Mouse (Mus musculus): Measurements from ENCODE around the gene Hmgb1.
"Not testable (repeated sequence)": the region's sequence is repeated elsewhere in the genome, so short reads cannot be mapped to it uniquely, and the experiment has no call there.

Hmgb1 gene

GRCm38 (mm10) chr5:149147386-149148000 is 36.8 kb downstream of the Hmgb1 start:
- DNase-seq (ENCODE audit: low spot score in 2 of 2) = no peak

DNA sequence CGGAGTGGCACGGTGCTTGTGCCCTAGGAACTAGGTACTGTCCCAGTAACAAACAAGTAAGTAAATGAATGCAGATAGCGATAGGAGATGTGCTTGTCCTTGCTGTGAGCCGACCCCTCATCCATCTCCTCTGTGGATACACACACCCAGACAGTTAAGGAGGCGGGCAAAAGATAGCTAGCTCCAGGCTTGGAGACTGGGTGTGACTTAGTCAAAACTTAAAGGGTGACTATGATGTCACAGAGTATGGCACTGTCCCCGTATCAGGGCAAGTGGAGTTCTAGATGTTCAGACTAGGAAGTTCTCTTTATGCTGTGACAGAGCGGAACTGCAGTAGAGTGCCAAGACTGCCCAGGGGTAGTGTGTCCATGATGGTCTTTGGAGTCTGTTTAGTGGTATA is 37.6 kb downstream of the Hmgb1 start:
- DNase-seq (ENCODE audit: low spot score in 2 of 2) = no peak

- peak in 1 of 2 experiments; percentile 35 for DNase-seq (ENCODE audit: low spot score in 2 of 2)
These were observed 40.4 kb downstream of the Hmgb1 start for GRCm38 (mm10) chr5:149143766-149144375.

DNA sequence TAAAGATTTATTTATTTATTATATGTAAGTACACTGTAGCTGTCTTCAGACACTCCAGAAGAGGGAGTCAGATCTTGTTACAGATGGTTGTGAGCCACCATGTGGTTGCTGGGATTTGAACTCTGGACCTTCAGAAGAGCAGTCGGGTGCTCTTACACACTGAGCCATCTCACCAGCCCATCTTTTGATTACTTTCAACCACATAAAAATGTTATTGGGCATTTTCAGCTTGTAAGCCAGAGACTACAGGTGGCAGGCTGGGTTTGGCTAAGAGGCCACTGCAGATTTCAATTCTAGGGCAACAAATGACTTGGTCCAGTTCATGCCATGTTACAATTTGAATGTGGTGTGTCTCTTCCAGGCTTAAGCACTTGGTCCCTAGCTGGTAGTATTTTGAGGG is 43.1 kb downstream of the Hmgb1 start:
- not testable (repeated sequence) for DNase-seq (ENCODE audit: low spot score in 2 of 2)

DNA sequence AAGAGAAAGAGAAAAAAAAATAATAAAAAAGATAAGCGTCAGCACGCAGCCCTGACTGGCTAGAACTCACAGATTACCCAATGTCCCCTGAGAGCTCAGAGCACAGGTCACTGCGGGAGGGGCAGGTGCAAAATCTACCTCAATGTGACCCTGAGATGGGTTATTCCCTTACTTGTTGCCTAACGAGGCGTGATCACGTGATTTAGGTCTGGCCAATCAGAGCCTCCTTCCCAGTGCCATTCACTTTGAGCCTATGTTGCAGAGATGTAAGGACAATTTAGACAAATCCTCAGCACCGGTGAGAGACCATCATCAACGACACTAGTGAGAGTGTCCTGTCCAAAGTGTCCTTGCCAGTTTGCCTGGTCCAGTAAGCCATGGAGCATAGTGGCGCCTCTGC is 44.0 kb downstream of the Hmgb1 start:
- DNase-seq (ENCODE audit: low spot score in 2 of 2) = no peak

DNA sequence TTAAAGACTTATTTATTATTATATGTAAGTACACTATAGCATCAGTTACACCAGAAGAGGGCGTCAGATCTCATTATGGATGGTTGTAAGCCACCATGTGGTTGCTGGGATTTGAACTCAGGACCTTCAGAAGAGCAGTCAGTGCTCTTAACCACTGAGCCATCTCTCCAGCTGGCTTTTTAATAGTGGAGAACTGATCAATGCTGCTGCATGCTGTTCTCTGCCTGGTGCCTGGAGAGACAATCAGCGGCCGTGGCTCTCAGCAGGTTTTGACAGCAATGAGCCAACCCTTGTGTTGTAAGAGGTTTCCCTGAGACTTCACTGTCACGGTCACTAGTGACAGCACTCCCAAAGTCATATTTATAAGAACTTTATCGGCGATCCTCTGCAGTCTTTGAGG is 46.2 kb downstream of the Hmgb1 start:
- not testable (repeated sequence) for DNase-seq (ENCODE audit: low spot score in 2 of 2)

DNA sequence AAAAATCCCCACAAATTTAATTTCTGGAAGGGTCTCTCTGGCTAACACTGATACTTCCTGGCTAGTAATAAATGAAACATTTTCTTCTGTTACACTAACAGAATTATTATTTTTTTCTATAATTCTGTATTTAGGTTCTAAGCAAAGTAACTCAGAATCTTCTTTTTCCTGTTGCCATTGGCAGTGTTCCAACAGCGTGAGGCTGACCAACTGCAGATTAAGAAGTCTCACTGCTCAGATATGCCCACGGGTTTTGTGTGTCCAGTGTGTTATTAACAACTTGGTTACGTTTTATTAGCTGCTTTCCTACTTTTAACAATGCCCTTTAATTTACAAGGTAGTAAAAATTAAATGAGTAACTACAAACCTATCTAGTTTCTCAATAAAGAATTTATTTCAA is 46.8 kb downstream of the Hmgb1 start:
- no peak for DNase-seq (ENCODE audit: low spot score in 2 of 2)

DNA sequence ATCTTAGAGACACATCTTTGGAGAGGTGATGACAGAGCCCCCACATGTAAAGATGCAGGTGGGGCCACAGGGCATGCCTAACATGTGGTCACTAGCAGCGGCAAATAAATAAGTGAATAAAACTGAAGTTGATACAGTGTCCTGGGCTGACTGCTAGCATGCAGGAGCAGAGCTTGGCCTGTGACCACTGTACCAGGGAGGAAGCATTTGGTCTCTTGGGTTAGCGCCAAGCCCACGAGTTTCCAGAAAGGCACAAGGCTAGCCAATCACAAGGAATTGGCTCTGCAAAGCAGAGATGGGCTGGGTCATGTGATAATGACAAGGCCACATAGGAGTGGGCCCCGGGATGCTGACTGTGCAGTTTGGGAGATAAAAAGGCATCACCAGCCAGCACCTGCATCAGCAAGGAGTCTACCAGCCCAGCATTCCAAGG is 47.3 kb downstream of the Hmgb1 start:
- DNase-seq (ENCODE audit: low spot score in 2 of 2) = no peak

- DNase-seq (ENCODE audit: low spot score in 2 of 2) = no peak
These were observed 48.6 kb downstream of the Hmgb1 start for GRCm38 (mm10) chr5:149135455-149136354.

DNA sequence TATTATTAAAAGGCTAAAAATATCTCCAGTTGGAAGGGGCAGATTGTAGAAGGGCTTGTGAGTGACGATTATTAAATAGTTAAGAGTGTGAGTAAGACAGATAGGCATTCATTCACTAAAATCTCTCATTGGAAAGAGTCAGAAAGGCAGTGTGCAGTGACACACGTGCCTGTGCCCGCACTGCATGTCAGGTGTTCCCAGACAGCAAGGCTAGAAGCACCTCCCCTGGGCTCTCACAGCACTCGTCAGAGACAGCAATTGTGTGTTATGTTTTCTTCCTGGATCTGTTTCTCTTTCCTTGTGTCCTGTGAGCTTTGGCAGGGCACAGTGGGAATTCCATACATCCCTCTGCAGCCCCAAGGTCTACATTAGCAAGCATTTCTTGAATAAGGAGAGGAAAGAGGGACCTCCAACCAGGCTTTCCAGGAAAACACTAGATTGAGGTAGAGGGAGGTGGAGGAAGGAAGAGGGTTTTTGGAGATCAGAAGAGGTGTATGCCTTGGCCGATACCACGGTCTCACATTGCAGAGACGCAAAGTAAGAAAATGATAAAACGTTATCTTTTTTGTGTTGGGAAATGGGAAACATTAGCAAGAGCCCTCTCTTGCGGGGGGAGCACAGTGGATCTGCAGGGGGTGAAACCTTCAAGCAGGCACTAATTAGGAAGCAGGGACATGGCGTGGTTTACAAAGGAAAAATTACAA is 49.4 kb downstream of the Hmgb1 start:
- DNase-seq (ENCODE audit: low spot score in 2 of 2) = no peak

- DNase-seq (ENCODE audit: low spot score in 2 of 2) = no peak
These were observed 55.8 kb downstream of the Hmgb1 start for GRCm38 (mm10) chr5:149128473-149128872.

DNA sequence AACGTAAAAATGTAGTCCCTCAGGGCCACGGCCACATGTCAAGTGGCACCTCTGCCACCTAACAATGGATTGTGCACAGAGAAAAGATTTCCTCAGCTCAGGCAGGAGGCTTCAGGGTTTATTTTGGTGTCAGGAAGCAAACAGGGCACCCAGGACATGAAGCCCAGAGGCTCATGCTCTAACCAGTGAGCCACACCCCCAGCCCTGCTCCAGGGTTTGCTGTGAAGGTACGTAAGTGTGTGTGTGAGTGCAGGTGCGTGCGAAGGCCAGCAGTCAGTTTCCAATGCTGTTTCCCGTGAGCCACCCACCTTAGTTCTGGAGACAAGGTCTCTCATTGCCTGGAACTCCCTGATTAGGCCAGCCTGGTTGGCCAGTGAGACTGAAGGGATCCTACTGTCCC is 60.5 kb downstream of the Hmgb1 start:
- DNase-seq (ENCODE audit: low spot score in 2 of 2) = no peak

- no peak for DNase-seq (ENCODE audit: low spot score in 2 of 2)
These were observed 64.9 kb downstream of the Hmgb1 start for GRCm38 (mm10) chr5:149119341-149119881.

DNA sequence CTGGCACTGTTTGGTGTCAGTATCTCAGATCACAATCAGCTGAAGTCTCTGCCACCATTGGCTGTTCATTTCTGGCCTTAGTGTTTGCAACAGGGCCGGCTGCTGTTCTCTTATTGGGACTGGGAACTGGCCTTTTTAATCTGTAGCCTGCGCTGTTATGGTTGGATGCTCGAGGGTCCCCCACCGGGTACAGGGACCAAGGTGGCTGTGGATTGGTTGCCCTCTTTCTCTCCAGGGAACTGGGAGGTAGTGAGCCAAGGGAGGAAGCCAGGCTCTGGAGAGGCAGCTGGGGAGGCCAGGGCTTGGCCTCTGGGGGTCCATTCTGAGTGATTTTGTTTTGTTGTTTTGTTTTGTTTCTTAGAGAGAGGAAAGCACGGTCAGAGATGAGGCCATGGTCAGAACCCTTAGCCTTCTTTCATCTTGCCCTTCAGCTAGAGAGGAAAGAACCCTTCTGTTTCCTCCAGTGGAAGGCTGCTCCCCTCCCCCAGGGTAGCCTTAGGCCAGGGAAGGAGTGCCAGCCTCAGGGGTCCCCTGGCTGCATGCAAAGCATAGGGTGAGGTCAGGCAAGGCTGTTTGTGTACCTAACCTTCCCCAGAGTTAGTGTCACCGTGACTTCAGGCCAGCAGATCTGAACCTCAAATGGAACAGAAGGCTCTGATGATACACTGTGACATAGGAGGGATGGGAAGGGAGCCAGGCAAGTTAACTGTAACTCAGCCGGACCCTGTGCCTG is 66.3 kb downstream of the Hmgb1 start:
- no peak for DNase-seq (ENCODE audit: low spot score in 2 of 2)

DNA sequence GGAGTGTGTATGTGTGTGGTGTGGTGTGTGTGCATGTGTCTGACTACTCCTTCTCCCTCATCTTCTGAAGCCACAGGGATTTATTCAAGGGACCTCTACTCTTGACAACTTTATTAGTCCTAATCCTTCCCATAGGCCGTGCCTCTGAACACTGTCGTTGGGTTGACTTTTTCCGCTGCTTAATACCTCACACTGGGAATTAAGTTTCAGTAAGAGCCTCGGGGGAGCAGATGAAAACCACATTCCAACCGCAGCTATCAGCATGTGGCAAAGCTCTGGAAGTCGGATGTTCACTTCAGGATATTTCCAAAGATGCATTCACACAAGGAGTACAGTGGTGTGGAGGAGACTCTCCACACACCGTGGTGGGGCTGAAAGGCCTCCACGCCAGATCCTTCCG is 69.7 kb downstream of the Hmgb1 start:
- no peak for DNase-seq (ENCODE audit: low spot score in 2 of 2)

DNA sequence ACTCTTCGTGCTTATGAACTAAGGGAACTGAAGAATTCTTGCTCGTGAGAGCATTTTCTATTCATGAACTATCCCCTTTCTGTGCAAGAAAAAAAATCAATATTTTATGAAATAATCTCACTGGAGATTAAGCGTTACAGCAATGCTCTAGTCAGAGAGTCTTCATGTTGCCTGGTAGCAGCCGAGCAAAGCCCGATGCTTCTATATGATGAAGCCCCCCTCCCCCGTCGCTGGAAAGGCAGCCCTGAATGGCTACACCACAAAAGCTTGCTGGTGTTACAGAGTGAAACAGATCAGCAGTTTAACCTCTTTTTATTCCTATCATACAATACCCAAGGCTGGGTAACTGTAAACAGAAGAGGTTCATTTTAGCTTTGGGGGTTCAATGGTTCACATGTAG is 70.3 kb downstream of the Hmgb1 start:
- no peak for DNase-seq (ENCODE audit: low spot score in 2 of 2)

- no peak for DNase-seq (ENCODE audit: low spot score in 2 of 2)
These were observed 70.8 kb downstream of the Hmgb1 start for GRCm38 (mm10) chr5:149113439-149113838.

- DNase-seq (ENCODE audit: low spot score in 2 of 2) = no peak
These were observed 71.7 kb downstream of the Hmgb1 start for GRCm38 (mm10) chr5:149112559-149112958.

GRCm38 (mm10) chr5:149109220-149109619 is 75.1 kb downstream of the Hmgb1 start:
- DNase-seq (ENCODE audit: low spot score in 2 of 2) = no peak

DNA sequence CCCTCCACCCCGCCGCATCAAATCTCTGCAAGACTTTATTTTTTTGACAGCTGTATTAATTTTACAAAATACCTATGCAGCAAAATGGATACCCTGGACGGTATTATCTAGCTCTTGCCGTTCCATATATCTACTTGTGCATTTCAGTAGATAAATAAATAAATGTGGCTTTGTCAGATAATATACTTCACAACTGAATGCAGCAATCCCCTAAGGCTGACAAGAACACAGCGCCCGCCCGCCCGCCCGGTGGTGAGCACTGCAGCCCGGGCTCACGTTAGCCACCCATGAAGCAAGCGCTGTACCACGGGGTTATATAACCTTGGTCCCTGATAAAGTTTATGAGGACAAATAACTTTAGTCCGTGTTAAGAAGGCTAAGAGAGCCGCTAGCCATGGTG is 76.1 kb downstream of the Hmgb1 start:
- no peak for DNase-seq (ENCODE audit: low spot score in 2 of 2)

GRCm38 (mm10) chr5:149107566-149107965 is 76.7 kb downstream of the Hmgb1 start:
- no peak for DNase-seq (ENCODE audit: low spot score in 2 of 2)
